Comparison of ENCODE assay signal across 8 mouse cellular contexts in genomic region chr8:71789031-71789460, GRCm38 (mm10).
A peak's percentile ranks its signal among the peaks of the same experiment; 100 is the strongest.
DNase-seq lines count a peak whose midpoint lies in the region; ATAC-seq and TF ChIP-seq lines count a peak whose summit lies in the region.
"Not testable (repeated sequence)": the region's sequence is repeated elsewhere in the genome, so short reads cannot be mapped to it uniquely, and the experiment has no call there.

No protein-coding gene starts in this region.

- TF ChIP-seq POLR2A in bone marrow macrophage, adult 2 months (IDR thresholded peaks at IDR 0.05; ENCODE audit: borderline replicate concordance, low read depth, low read length); spleen, adult 2 months (IDR thresholded peaks at IDR 0.05; ENCODE audit: low read depth, low read length): not testable (repeated sequence)

- not testable (repeated sequence) for H3K36me3 ChIP-seq in forebrain, embryonic 14.5 days (ENCODE audit: control insufficient read depth, insufficient read depth, low read length); heart, embryonic 16.5 days (ENCODE audit: control insufficient read depth, insufficient read depth); intestine, embryonic 16.5 days (ENCODE audit: control insufficient read depth, insufficient read depth, low read length); limb, embryonic 15.5 days; midbrain, embryonic 12.5 days; spleen, adult 2 months (ENCODE audit: control insufficient read depth, insufficient read depth, low read length)

- H3K9ac ChIP-seq in forebrain, embryonic 14.5 days (ENCODE audit: low read length); heart, embryonic 16.5 days (ENCODE audit: low read length); intestine, embryonic 16.5 days (ENCODE audit: low read depth, low read length); limb, embryonic 15.5 days; midbrain, embryonic 12.5 days (replicated peaks): not testable (repeated sequence)

- H3K27ac ChIP-seq in bone marrow macrophage, adult 2 months (ENCODE audit: insufficient read depth, low read depth, low read length); forebrain, embryonic 14.5 days (ENCODE audit: low read depth, low read length); heart, embryonic 16.5 days (ENCODE audit: low read length); intestine, embryonic 16.5 days (ENCODE audit: low read length); limb, embryonic 15.5 days; midbrain, embryonic 12.5 days (replicated peaks); spleen, adult 2 months (ENCODE audit: insufficient read depth, low read length): not testable (repeated sequence)

- not testable (repeated sequence) for TF ChIP-seq CTCF in bone marrow macrophage, adult 2 months (IDR thresholded peaks at IDR 0.05; ENCODE audit: low read depth, low read length); spleen, adult 2 months (IDR thresholded peaks at IDR 0.05; ENCODE audit: extremely low read depth, insufficient read depth, insufficient read length, insufficient replicate concordance)

- H3K4me3 ChIP-seq in bone marrow macrophage, adult 2 months (ENCODE audit: insufficient read depth, low read length): peak overlapping the region; percentile 58
- H3K4me3 ChIP-seq in forebrain, embryonic 14.5 days (ENCODE audit: low read depth, low read length); intestine, embryonic 16.5 days (ENCODE audit: low read length); limb, embryonic 15.5 days; midbrain, embryonic 12.5 days: not testable (repeated sequence)
- peak overlapping the region; percentile 30 for H3K4me3 ChIP-seq in heart, embryonic 16.5 days (ENCODE audit: low read length)
- H3K4me3 ChIP-seq in spleen, adult 2 months (ENCODE audit: extremely low read depth, insufficient read depth, insufficient read length): peak overlapping the region; percentile 35; the same call in 1 of the 2 replicates

- WGBS in forebrain, embryonic 14.5 days: 13% methylated on average over 2 of the region's 9 CpGs
- WGBS in heart, embryonic 16.5 days: 17% methylated on average over 2 of the region's 9 CpGs
- WGBS in intestine, embryonic 16.5 days: 11% methylated on average over 2 of the region's 9 CpGs
- WGBS in limb, embryonic 15.5 days: 14% methylated on average over 1 of the region's 9 CpGs
- 5% methylated on average over 2 of the region's 9 CpGs for WGBS in midbrain, embryonic 12.5 days
- WGBS in spleen, adult 2 months: 3% methylated on average over 5 of the region's 9 CpGs

- H3K4me2 ChIP-seq in forebrain, embryonic 14.5 days (ENCODE audit: low read length); heart, embryonic 16.5 days (ENCODE audit: low read depth, low read length); intestine, embryonic 16.5 days (ENCODE audit: low read depth, low read length); limb, embryonic 15.5 days; midbrain, embryonic 12.5 days (replicated peaks): not testable (repeated sequence)

- H3K4me1 ChIP-seq in bone marrow macrophage, adult 2 months (ENCODE audit: control insufficient read depth, insufficient read depth, low read length); forebrain, embryonic 14.5 days (ENCODE audit: control insufficient read depth, insufficient read depth, low read length); heart, embryonic 16.5 days (ENCODE audit: control insufficient read depth, insufficient read depth, low read length); intestine, embryonic 16.5 days (ENCODE audit: control insufficient read depth, insufficient read depth, low read length); limb, embryonic 15.5 days; midbrain, embryonic 12.5 days; spleen, adult 2 months (ENCODE audit: control insufficient read depth, insufficient read depth, insufficient read length): not testable (repeated sequence)

- peak; percentile 40; the same call in 1 of the 2 replicates for ATAC-seq in forebrain, embryonic 14.5 days
- ATAC-seq in heart, embryonic 16.5 days (replicated peaks; ENCODE audit: extremely low read depth, insufficient read depth, low FRiP score): 0 out of 2 replicates have a peak, but pooled peaks have one; percentile 49
- ATAC-seq in intestine, embryonic 16.5 days: peak; percentile 53
- ATAC-seq in limb, embryonic 15.5 days (ENCODE audit: insufficient number of reproducible peaks, low FRiP score, low TSS enrichment, low read depth): peak; percentile 48; the same call in 1 of the 2 replicates
- peak; percentile 65; the same call in 1 of the 2 replicates for ATAC-seq in midbrain, embryonic 12.5 days (ENCODE audit: low FRiP score, low read depth)

- H3K27me3 ChIP-seq in forebrain, embryonic 14.5 days (replicated peaks; ENCODE audit: control insufficient read depth, insufficient read depth, low read length); heart, embryonic 16.5 days (ENCODE audit: control insufficient read depth, insufficient read depth, low read length); intestine, embryonic 16.5 days (replicated peaks; ENCODE audit: control insufficient read depth, insufficient read depth, low read length); limb, embryonic 15.5 days; midbrain, embryonic 12.5 days; spleen, adult 2 months (ENCODE audit: control insufficient read depth, insufficient read depth, low read length): not testable (repeated sequence)

- H3K9me3 ChIP-seq in forebrain, embryonic 14.5 days (replicated peaks; ENCODE audit: control insufficient read depth, low read length); heart, embryonic 16.5 days (replicated peaks; ENCODE audit: control insufficient read depth, low read length); intestine, embryonic 16.5 days (ENCODE audit: control insufficient read depth, low read length); limb, embryonic 15.5 days; midbrain, embryonic 12.5 days: not testable (repeated sequence)

- DNase-seq in B cell, adult 2 months: peak; percentile 43 to 53
- not testable (repeated sequence) for DNase-seq in forebrain, embryonic 14.5 days (ENCODE audit: low spot score); spleen, adult 2 months (ENCODE audit: low read depth in 1 of 2, low spot score in 2 of 2)
